Mouse (Mus musculus) spleen, adult 2 months (tissue): ENCODE results near the gene Lgalsl.

Source experiments
- CTCF ChIP-seq: fragments of 200-500 bp; IDR thresholded peaks from 2 replicates; pipeline ENCODE4 v1.5.1; 2011; ENCODE audit warnings: mild to moderate bottlenecking, inconsistent platforms; ENCODE audit not compliant: insufficient read depth, insufficient read length, insufficient replicate concordance; ENCODE audit errors: extremely low read depth
- POLR2A ChIP-seq: fragments of 200-500 bp; IDR thresholded peaks from 2 replicates; pipeline ENCODE4 v1.6.1; 2011; ENCODE audit warnings: low read depth, low read length, inconsistent platforms

DNA sequence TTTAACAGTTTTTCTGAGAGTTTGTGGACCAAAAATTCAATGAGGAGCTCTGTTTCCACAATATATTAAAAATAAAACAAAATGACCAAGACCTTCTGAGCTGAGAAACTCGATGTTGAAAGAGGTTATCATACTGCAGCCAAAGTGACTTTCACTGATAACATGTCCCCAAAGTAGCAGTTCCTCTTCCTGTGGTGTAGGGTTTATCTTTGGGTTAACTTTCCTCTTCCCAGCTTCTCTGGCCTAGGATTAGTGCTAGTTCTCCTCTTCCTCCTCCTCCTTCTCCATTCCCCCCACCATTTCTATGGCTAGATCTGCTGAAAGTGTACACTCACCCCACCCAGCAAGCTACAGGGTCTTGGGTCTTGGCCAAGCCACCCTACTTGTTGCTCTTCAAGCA lies 52.6 kb downstream of the Lgalsl start:
- TF ChIP-seq CTCF (no peak), POLR2A (no peak)
